Mouse (Mus musculus) small intestine, adult 2 months (tissue): ENCODE results near the gene Chrm5. TPM values are rescaled to one million over a fixed set of nuclear protein-coding genes. Genes with fewer than 3 reads are reported as not detected.

Experiments
- H3K27ac ChIP-seq: fragments of 200-500 bp; 2 replicates; pipeline ENCODE4 v1.5.1; 2012; ENCODE audit warnings: low read depth, low read length, control low read depth, inconsistent platforms; ENCODE audit not compliant: insufficient read depth
- H3K27me3 ChIP-seq: fragments of 200-500 bp; 2 replicates; pipeline ENCODE4 v1.6.1; 2012; ENCODE audit warnings: mild to moderate bottlenecking, moderate library complexity, low read length, inconsistent platforms; ENCODE audit not compliant: control insufficient read depth, insufficient read depth
- H3K36me3 ChIP-seq: fragments of 200-500 bp; 2 replicates; pipeline ENCODE4 v1.6.1; 2012; ENCODE audit warnings: mild to moderate bottlenecking, low read length, control low read depth, inconsistent platforms; ENCODE audit not compliant: control insufficient read depth, insufficient read depth
- H3K4me1 ChIP-seq: fragments of 200-500 bp; 2 replicates; pipeline ENCODE4 v1.6.1; 2012; ENCODE audit warnings: low read length, inconsistent platforms, mixed read lengths; ENCODE audit not compliant: control insufficient read depth, insufficient read depth, insufficient read length
- H3K4me3 ChIP-seq: fragments of 200-500 bp; 2 replicates; pipeline ENCODE4 v1.5.1; 2012; ENCODE audit warnings: low read depth, mild to moderate bottlenecking, control low read depth, inconsistent platforms, low read length, moderate library complexity
- CTCF ChIP-seq: fragments of 200-500 bp; IDR thresholded peaks from 2 replicates; pipeline ENCODE4 v1.5.1; 2012; ENCODE audit warnings: low read depth, mild to moderate bottlenecking, control low read depth, inconsistent platforms, low read length, moderate library complexity, mixed read lengths; ENCODE audit not compliant: insufficient replicate concordance, insufficient read length; ENCODE audit errors: extremely low read depth
- POLR2A ChIP-seq: fragments of 200-500 bp; IDR thresholded peaks from 2 replicates; pipeline ENCODE4 v1.6.1; 2012; ENCODE audit warnings: low read depth, mild to moderate bottlenecking, control low read depth, inconsistent platforms, low read length, moderate library complexity
- WGBS: fragments of 180-500 bp; shearing (Covaris S2); methylation state at CpG from one replicate; pipeline ENCODE4 v1.1.7; 2018; 5-methylcytosine and 5-hydroxymethylcytosine counted together
- polyA plus RNA-seq: library from polyadenylated mRNA; depleted of rRNA; stranded (reverse); fragments of >200 nt; gene quantifications from 2 replicates; pipeline ENCODE4 v1.2.3, GENCODE M21; 2012

Chrm5 gene
- polyA plus RNA-seq, 1 experiment = not detected

DNA sequence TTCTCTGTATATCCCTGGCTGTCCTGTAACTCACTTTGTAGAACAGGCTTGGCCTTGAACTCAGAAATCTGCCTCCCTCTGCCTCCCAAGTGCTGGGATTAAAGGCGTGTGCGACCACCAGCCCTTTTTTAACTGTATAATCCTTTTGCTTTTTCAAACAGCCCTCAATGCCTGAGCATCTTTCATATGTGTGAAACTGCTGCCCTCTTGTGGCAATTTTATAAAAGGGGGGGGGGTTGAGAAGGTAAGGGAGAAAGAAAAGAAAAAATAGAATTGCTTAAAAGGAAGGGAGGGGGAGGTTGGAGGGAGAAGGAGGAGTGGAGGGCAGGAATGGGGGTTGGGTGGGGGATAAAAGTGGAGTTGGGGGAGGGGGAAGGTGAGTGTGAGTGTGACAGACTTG lies 995 bp upstream of the Chrm5 start:
- WGBS = 0% methylated on average over 2 of the region's 2 CpGs
- Histone ChIP-seq H3K36me3 (no peaks in the 10 kb centered on the region), H3K27ac (no peak overlapping the region), H3K4me1 (no peaks in the 10 kb centered on the region), H3K27me3 (no peaks in the 10 kb centered on the region), H3K4me3 (no peak overlapping the region)
- TF ChIP-seq POLR2A (no peak), CTCF (peak; percentile 30; the same call in 1 of the 2 replicates)

GRCm38 (mm10) chr2:112476554-112476953 lies 4.0 kb downstream of the Chrm5 start:
- no peak overlapping the region for H3K4me3 ChIP-seq
- TF ChIP-seq POLR2A (no peak), CTCF (no peak)
- no peaks in the 10 kb centered on the region for H3K36me3 ChIP-seq
- WGBS = 23% methylated on average over 6 of the region's 6 CpGs
- H3K4me1 ChIP-seq = no peaks in the 10 kb centered on the region
- no peak overlapping the region for H3K27ac ChIP-seq
- no peaks in the 10 kb centered on the region for H3K27me3 ChIP-seq

GRCm38 (mm10) chr2:112474997-112475724 lies 5.4 kb downstream of the Chrm5 start:
- Histone ChIP-seq H3K27me3 (no peaks in the 10 kb centered on the region), H3K36me3 (no peaks in the 10 kb centered on the region), H3K27ac (no peak overlapping the region), H3K4me1 (no peaks in the 10 kb centered on the region), H3K4me3 (no peak overlapping the region)
- 77% methylated on average over 5 of the region's 5 CpGs for WGBS
- TF ChIP-seq CTCF (no peak), POLR2A (no peak)

DNA sequence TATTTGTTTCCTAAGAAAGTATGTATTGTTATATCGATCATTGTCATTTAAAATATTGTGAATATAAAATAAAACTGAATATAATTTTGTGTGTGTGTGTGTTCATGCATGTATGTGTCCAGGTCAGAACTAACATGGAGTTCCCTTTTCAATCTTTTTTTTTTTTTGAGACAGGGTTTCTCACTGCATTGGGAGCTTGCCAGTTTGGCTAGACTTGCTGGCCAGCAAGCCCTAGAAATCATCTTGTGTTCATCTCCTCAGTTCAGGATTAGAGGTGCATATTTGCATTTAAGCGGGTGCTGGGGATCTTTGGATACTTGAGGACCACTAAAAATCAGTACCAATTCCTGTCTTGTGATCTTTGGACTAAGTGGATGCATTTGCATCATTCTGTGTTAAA lies 8.5 kb downstream of the Chrm5 start:
- WGBS = 92% methylated on average over 2 of the region's 2 CpGs

DNA sequence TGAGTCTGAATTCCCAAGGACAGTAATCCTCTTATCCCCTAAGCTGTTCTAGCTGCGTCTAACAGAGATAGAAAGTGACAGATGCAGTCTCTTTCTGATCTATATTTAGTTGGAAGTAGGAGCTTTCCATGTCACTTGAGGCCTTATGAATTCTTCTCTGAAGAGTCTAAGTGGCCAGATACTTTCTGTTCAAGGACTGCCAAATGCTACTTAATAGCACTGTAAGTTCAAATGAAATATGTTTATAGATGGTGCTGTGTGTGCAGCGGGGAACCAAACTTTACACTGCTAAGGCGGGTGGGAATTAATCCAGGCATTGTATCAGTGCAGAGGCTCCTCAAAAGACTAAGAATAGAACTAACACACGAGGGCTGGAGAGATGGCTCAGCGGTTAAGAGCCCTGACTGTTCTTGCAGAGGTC lies 9.6 kb downstream of the Chrm5 start:
- Histone ChIP-seq H3K27me3 (no peaks in the 10 kb centered on the region), H3K27ac (no peak overlapping the region), H3K4me3 (no peak overlapping the region), H3K4me1 (no peaks in the 10 kb centered on the region), H3K36me3 (peaks cover 22% of the 10 kb centered on the region)
- no peak for TF ChIP-seq POLR2A
- no peak for TF ChIP-seq CTCF
- 70% methylated on average over 5 of the region's 5 CpGs for WGBS

More for the DNA sequence above, 8.5 kb downstream of the Chrm5 start:
- H3K36me3 ChIP-seq = peaks cover 16% of the 10 kb centered on the region
- H3K27me3 ChIP-seq = no peaks in the 10 kb centered on the region
- H3K4me1 ChIP-seq = no peaks in the 10 kb centered on the region
- H3K4me3 ChIP-seq = no peak overlapping the region
- H3K27ac ChIP-seq = no peak overlapping the region
- TF ChIP-seq CTCF = no peak
- no peak for TF ChIP-seq POLR2A

GRCm38 (mm10) chr2:112469542-112469941 lies 11.0 kb downstream of the Chrm5 start:
- Histone ChIP-seq H3K27ac (no peak overlapping the region), H3K27me3 (no peaks in the 10 kb centered on the region), H3K4me3 (no peak overlapping the region), H3K36me3 (peaks cover 24% of the 10 kb centered on the region), H3K4me1 (no peaks in the 10 kb centered on the region)
- TF ChIP-seq POLR2A (no peak), CTCF (no peak)

DNA sequence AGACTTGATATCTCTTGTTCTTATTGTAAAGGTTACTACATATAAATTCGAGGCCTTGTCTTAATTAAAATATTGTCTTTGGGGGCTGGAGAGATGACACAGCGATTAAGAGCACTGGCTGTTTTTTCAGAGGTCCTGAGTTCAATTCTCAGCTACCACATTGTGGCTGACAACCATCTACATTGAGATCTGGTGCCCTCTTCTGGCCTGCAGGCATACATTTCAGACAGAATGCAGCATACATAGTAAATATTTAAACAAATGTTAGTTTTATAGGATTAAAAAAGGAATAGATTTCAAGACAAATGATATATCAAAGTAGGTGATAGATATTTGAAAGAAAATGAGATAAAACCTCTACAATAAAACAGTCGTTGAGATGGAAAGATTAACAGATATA lies 20.0 kb downstream of the Chrm5 start:
- 90% methylated on average over 3 of the region's 3 CpGs for WGBS
- Histone ChIP-seq H3K36me3 (peaks cover 23% of the 10 kb centered on the region), H3K27ac (no peak overlapping the region), H3K4me3 (no peak overlapping the region), H3K4me1 (no peaks in the 10 kb centered on the region), H3K27me3 (no peaks in the 10 kb centered on the region)
- TF ChIP-seq POLR2A (no peak), CTCF (no peak)
